Comparison of ENCODE assay signal across 18 mouse cellular contexts in the genomic region with DNA sequence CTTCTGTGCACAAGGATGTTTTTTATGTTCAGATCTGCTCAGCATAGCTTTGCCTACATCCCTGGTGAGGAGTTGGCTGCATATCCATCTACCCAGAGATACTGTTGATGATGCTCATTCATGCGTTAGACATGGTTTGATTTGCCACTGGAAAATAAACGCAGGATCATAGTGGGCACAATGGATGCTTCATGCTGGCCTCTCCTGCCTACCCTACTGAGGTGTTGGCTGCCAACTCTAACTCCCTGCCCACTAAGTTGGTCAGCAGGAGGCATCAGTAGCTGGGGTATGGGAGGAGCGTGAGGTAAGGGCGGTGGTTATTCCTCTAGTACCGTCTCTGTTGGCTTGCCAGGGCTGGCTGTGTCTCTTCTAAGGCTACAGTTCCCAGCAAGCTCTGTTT.
A peak's percentile ranks its signal among the peaks of the same experiment; 100 is the strongest.
DNase-seq lines count a peak whose midpoint lies in the region; ATAC-seq and TF ChIP-seq lines count a peak whose summit lies in the region.
"Had no signal": no experiment of that assay in that cellular context is flagged by ENCODE, and none has a peak within 500 bp of the region (broad histone marks: within the 10 kb centered on the region; RNA-seq: fewer than 3 reads in every experiment).

No protein-coding gene starts in this region.

- no peak for TF ChIP-seq CTCF in forebrain, postnatal 0 days (IDR thresholded peaks at IDR 0.05; ENCODE audit: low read depth)

- H3K4me1 ChIP-seq in forebrain, embryonic 10.5 days = peaks cover 42% of the 10 kb centered on the region
- H3K4me1 ChIP-seq in forebrain, postnatal 0 days (ENCODE audit: insufficient read depth) = peaks cover 11% of the 10 kb centered on the region
- peaks cover 33 to 58% of the 10 kb centered on the region in 2 experiments for H3K4me1 ChIP-seq in heart, embryonic 14.5 days (ENCODE audit: control insufficient read depth in 2 of 2, insufficient read depth in 2 of 2, low read length in 2 of 2)
- H3K4me1 ChIP-seq in midbrain, embryonic 10.5 days = peaks cover 37% of the 10 kb centered on the region
- peaks cover 14% of the 10 kb centered on the region; the same call in 1 of the 2 replicates for H3K4me1 ChIP-seq in midbrain, embryonic 14.5 days (ENCODE audit: control insufficient read depth, insufficient read depth, low read length)

- H3K9ac ChIP-seq in forebrain, postnatal 0 days = no peak overlapping the region
- peak overlapping the region; percentile 61; the same call in 1 of the 2 replicates for H3K9ac ChIP-seq in heart, embryonic 14.5 days (ENCODE audit: low read length)
- no peak overlapping the region for H3K9ac ChIP-seq in midbrain, embryonic 14.5 days (replicated peaks; ENCODE audit: low read length)
- H3K9ac ChIP-seq: neural tube, embryonic 12.5 days had no signal

- H3K36me3 ChIP-seq in forebrain, embryonic 10.5 days (replicated peaks) = no peaks in the 10 kb centered on the region
- H3K36me3 ChIP-seq in forebrain, postnatal 0 days (ENCODE audit: insufficient read depth) = no peaks in the 10 kb centered on the region
- H3K36me3 ChIP-seq in heart, embryonic 14.5 days (ENCODE audit: control insufficient read depth, insufficient read depth, low read length) = no peaks in the 10 kb centered on the region
- no peaks in the 10 kb centered on the region for H3K36me3 ChIP-seq in midbrain, embryonic 10.5 days
- H3K36me3 ChIP-seq in midbrain, embryonic 14.5 days (ENCODE audit: control insufficient read depth, insufficient read depth, low read length) = no peaks in the 10 kb centered on the region
- H3K36me3 ChIP-seq: neural tube, embryonic 12.5 days had no signal

- DNase-seq in forebrain, embryonic 10.5 days (ENCODE audit: extremely low spot score, low spot score) = no peak
- no peak for DNase-seq in forebrain, postnatal 0 days
- DNase-seq in heart, adult 18-20 months = no peak
- DNase-seq in midbrain, embryonic 10.5 days (ENCODE audit: low spot score) = no peak
- DNase-seq in midbrain, embryonic 14.5 days = no peak
- no peak for DNase-seq in left cerebral cortex, postnatal 36 days (ENCODE audit: low spot score in 2 of 2)
- DNase-seq in left cerebral cortex, postnatal 14 days (ENCODE audit: low spot score in 2 of 2) = no peak
- DNase-seq: adrenal gland, postnatal 36 days; cerebellum, postnatal 25 days; gastrocnemius, postnatal 36 days; kidney, adult 9 months; liver; lung, adult 2 months; thymus, adult 18-20 months had no signal

- H3K9me3 ChIP-seq in forebrain, embryonic 10.5 days = no peaks in the 10 kb centered on the region
- no peaks in the 10 kb centered on the region for H3K9me3 ChIP-seq in forebrain, postnatal 0 days (ENCODE audit: low read length)
- H3K9me3 ChIP-seq in heart, embryonic 14.5 days (ENCODE audit: control insufficient read depth, low read length) = no peaks in the 10 kb centered on the region; the same call in 1 of the 2 replicates
- no peaks in the 10 kb centered on the region for H3K9me3 ChIP-seq in midbrain, embryonic 10.5 days (replicated peaks)
- no peaks in the 10 kb centered on the region for H3K9me3 ChIP-seq in midbrain, embryonic 14.5 days (ENCODE audit: control insufficient read depth, low read length)
- H3K9me3 ChIP-seq: neural tube, embryonic 12.5 days had no signal

- 86% methylated on average over 5 of the region's 5 CpGs for whole genome bisulfite sequencing in forebrain, embryonic 10.5 days
- 71% methylated on average over 5 of the region's 5 CpGs for WGBS in forebrain, postnatal 0 days
- 87% methylated on average over 5 of the region's 5 CpGs for WGBS in heart, embryonic 14.5 days
- 84% methylated on average over 5 of the region's 5 CpGs for WGBS in midbrain, embryonic 10.5 days
- 84% methylated on average over 5 of the region's 5 CpGs for WGBS in midbrain, embryonic 14.5 days

- no peaks in the 10 kb centered on the region for H3K27me3 ChIP-seq in forebrain, embryonic 10.5 days (ENCODE audit: poor library complexity, severe bottlenecking)
- no peaks in the 10 kb centered on the region for H3K27me3 ChIP-seq in forebrain, postnatal 0 days (ENCODE audit: insufficient read depth, low read length)
- H3K27me3 ChIP-seq in heart, embryonic 14.5 days (ENCODE audit: control insufficient read depth, insufficient read depth, low read length) = no peaks in the 10 kb centered on the region
- H3K27me3 ChIP-seq in midbrain, embryonic 10.5 days (ENCODE audit: low read depth, poor library complexity, severe bottlenecking) = peaks cover 6% of the 10 kb centered on the region; the same call in 1 of the 2 replicates
- no peaks in the 10 kb centered on the region for H3K27me3 ChIP-seq in midbrain, embryonic 14.5 days (ENCODE audit: control insufficient read depth, insufficient read depth, low read length)
- H3K27me3 ChIP-seq: CH12.LX; neural tube, embryonic 12.5 days had no signal

- peak overlapping the region; percentile 86 for H3K27ac ChIP-seq in forebrain, embryonic 10.5 days
- no peak overlapping the region for H3K27ac ChIP-seq in forebrain, postnatal 0 days (ENCODE audit: low read depth, low read length)
- peak overlapping the region; percentile 97 to 99 for H3K27ac ChIP-seq in heart, embryonic 14.5 days (replicated peaks in 1 of 2; ENCODE audit: control insufficient read depth in 1 of 2, insufficient read depth in 1 of 2, low read depth in 2 of 2, low read length in 2 of 2)
- H3K27ac ChIP-seq in midbrain, embryonic 10.5 days (replicated peaks) = peak overlapping the region; percentile 81; the same call in 1 of the 2 replicates
- H3K27ac ChIP-seq in midbrain, embryonic 14.5 days (replicated peaks; ENCODE audit: low read depth, low read length) = no peak overlapping the region
- H3K27ac ChIP-seq: neural tube, embryonic 12.5 days had no signal

- no peak overlapping the region for H3K4me3 ChIP-seq in forebrain, embryonic 10.5 days
- H3K4me3 ChIP-seq in forebrain, postnatal 0 days (ENCODE audit: low read depth, low read length) = no peak overlapping the region
- no peak overlapping the region for H3K4me3 ChIP-seq in heart, embryonic 14.5 days (ENCODE audit: control insufficient read depth in 1 of 2, insufficient read depth in 1 of 2, low read depth in 1 of 2, low read length in 2 of 2)
- no peak overlapping the region for H3K4me3 ChIP-seq in midbrain, embryonic 10.5 days
- no peak overlapping the region for H3K4me3 ChIP-seq in midbrain, embryonic 14.5 days (replicated peaks; ENCODE audit: low read depth, low read length)
- H3K4me3 ChIP-seq: megakaryocyte, embryonic 14.5 days; neural tube, embryonic 12.5 days had no signal

- intact Hi-C loops in left cerebral cortex, postnatal 36 days (cut with DNase I) = no loop called here
- intact Hi-C loops in left cerebral cortex, postnatal 14 days (cut with DNase I) = no loop called here

- no peak for ATAC-seq in forebrain, postnatal 0 days
- no peak for ATAC-seq in heart, embryonic 14.5 days (ENCODE audit: insufficient number of reproducible peaks, insufficient read depth, low FRiP score, low read depth)
- ATAC-seq in midbrain, embryonic 14.5 days (ENCODE audit: low FRiP score, low TSS enrichment) = no peak

- H3K4me2 ChIP-seq in forebrain, postnatal 0 days (ENCODE audit: low read depth) = no peak overlapping the region
- H3K4me2 ChIP-seq in heart, embryonic 14.5 days (ENCODE audit: low read length) = peak overlapping the region; percentile 58; the same call in 1 of the 2 replicates
- no peak overlapping the region for H3K4me2 ChIP-seq in midbrain, embryonic 14.5 days (ENCODE audit: low read length)
- H3K4me2 ChIP-seq: neural tube, embryonic 12.5 days had no signal

Comparison
In these comparisons a context has a peak if more than half of its experiments do, and no peak if none do; other contexts are left out.
1. H3K27ac ChIP-seq: peak in forebrain, embryonic 10.5 days (single experiment), heart, embryonic 14.5 days (2 of 2) and midbrain, embryonic 10.5 days (single experiment); none in forebrain, postnatal 0 days (single experiment) and midbrain, embryonic 14.5 days (single experiment).